Mouse (Mus musculus): ENCODE results near the gene Arhgdig.

DNA sequence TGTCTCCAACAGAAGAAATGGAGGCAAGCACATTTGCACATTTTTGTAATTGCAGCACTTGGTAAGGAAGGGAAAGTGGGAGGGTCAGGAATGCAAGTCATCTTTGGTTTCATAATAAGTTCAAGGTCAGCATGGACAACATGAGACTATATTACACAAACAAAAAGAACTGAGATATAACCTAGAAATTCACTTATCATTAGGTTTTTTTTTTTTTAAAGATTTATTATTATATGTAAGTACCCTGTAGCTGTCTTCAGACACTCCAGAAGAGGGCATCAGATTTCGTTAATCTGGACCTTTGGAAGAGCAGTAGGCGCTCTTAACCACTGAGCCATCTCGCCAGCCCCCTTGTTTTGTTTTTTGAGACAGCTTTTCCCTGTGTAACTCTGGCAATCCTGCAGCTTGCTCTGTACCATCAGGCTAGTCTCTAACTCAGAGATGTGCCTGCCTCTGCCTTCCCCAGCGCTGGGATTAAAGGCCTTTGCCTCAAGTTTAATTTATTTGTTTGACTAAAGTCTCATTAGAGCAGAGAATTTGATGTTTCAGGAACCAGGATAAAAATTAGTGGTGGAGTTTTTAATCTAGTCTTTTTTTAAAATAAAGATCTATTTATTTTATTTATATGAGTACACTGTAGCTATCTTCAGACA is 44.4 kb upstream of the Arhgdig start:
- TF ChIP-seq CTCF (IDR thresholded peaks at IDR 0.05; ENCODE audit: insufficient read depth, low read depth, low read length) (no peak), POLR2A (IDR thresholded peaks at IDR 0.05; ENCODE audit: insufficient read depth, low read depth, low read length) (no peak)
